Mouse (Mus musculus): ENCODE data around the gene Pprc1. TPM values are rescaled to one million over a fixed set of nuclear protein-coding genes. Genes with fewer than 3 reads are reported as not detected.

Gene Pprc1
- polyA plus RNA-seq, 1 experiment from 2014 or later, result 13.7 TPM

- Histone ChIP-seq H3K36me3 (ENCODE audit: control insufficient read depth, insufficient read depth) (no peaks in the 10 kb centered on the region), H3K4me2 (ENCODE audit: low read depth, low read length) (peak within 1 kb of the TSS; percentile 96), H3K27me3 (ENCODE audit: control insufficient read depth, insufficient read depth, low read depth, low read length) (peaks cover 4% of the 10 kb centered on the region; the same call in 1 of the 2 replicates), H3K27ac (ENCODE audit: low read length) (peak within 1 kb of the TSS; percentile 85), H3K4me1 (ENCODE audit: control insufficient read depth, low read depth, low read length) (peaks cover 59% of the 10 kb centered on the region), H3K9ac (ENCODE audit: low read depth, low read length) (peak within 1 kb of the TSS; percentile 88), H3K4me3 (ENCODE audit: low read depth, low read length) (peak within 1 kb of the TSS; percentile 84), H3K9me3 (replicated peaks; ENCODE audit: control insufficient read depth, low read length) (no peaks in the 10 kb centered on the region)
- WGBS (ENCODE audit: insufficient replicate concordance), result under 1% methylated on average over 65 of the region's 84 CpGs
- peak; percentile 74 for ATAC-seq (ENCODE audit: low read depth)
These were observed 458 bp downstream of the Pprc1 start, which contains the start of gene Ldb1 for GRCm38 (mm10) chr19:46044993-46045695. Ldb1 (minus strand) TSS chr19:46045214.

DNA sequence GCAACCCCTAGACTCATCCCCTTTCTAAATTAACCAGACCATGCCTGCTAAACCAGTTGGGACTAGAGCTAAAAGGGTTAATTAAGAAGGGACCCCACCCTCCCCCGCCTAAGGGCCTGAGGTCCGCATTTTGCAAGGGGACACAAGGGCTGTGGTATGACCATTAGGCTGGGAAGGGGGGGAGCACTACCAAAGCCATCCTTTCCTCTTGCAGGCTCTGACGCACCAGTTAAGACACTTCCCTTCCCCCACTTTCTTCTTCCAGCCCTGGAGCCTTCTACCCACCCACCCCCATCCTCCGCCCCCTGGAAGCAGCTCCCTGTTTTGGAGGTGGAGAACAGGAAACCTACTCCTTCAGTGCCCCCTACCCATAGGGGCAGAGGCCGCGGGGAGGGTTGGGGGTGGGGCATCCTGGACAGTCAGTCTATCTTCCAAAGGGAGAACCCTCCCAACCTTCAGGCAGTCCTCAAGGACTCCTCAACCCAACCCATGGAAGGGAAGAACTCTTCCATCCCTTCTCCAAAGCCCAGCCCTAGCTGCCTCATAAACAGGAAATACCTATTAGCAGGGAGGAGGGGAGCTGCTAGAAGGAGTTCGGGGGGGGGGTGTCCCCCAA is 1.1 kb downstream of the Pprc1 start:
- Histone ChIP-seq H3K4me3 (ENCODE audit: low read depth, low read length) (peak overlapping the region; percentile 84), H3K4me2 (ENCODE audit: low read depth, low read length) (peak overlapping the region; percentile 96), H3K9ac (ENCODE audit: low read depth, low read length) (peak overlapping the region; percentile 88), H3K36me3 (ENCODE audit: control insufficient read depth, insufficient read depth) (no peaks in the 10 kb centered on the region), H3K27ac (ENCODE audit: low read length) (peak overlapping the region; percentile 85), H3K27me3 (ENCODE audit: control insufficient read depth, insufficient read depth, low read depth, low read length) (peaks cover 4% of the 10 kb centered on the region; the same call in 1 of the 2 replicates), H3K9me3 (replicated peaks; ENCODE audit: control insufficient read depth, low read length) (no peaks in the 10 kb centered on the region), H3K4me1 (ENCODE audit: control insufficient read depth, low read depth, low read length) (peaks cover 54% of the 10 kb centered on the region)
- ATAC-seq (ENCODE audit: low read depth), result peak; percentile 6
- WGBS (ENCODE audit: insufficient replicate concordance), result 4% methylated on average over 7 of the region's 7 CpGs

GRCm38 (mm10) chr19:46046621-46047025 is 1.9 kb downstream of the Pprc1 start:
- Histone ChIP-seq H3K4me1 (ENCODE audit: control insufficient read depth, low read depth, low read length) (peaks cover 45% of the 10 kb centered on the region), H3K4me2 (ENCODE audit: low read depth, low read length) (no peak overlapping the region), H3K4me3 (ENCODE audit: low read depth, low read length) (no peak overlapping the region), H3K9me3 (replicated peaks; ENCODE audit: control insufficient read depth, low read length) (no peaks in the 10 kb centered on the region), H3K9ac (ENCODE audit: low read depth, low read length) (no peak overlapping the region), H3K27ac (ENCODE audit: low read length) (no peak overlapping the region), H3K36me3 (ENCODE audit: control insufficient read depth, insufficient read depth) (no peaks in the 10 kb centered on the region), H3K27me3 (ENCODE audit: control insufficient read depth, insufficient read depth, low read depth, low read length) (peaks cover 4% of the 10 kb centered on the region; the same call in 1 of the 2 replicates)
- whole genome bisulfite sequencing (ENCODE audit: insufficient replicate concordance), result 2% methylated on average over 10 of the region's 10 CpGs
- no peak for ATAC-seq (ENCODE audit: low read depth)

GRCm38 (mm10) chr19:46047426-46047825 is 2.7 kb downstream of the Pprc1 start:
- Histone ChIP-seq H3K4me1 (ENCODE audit: control insufficient read depth, low read depth, low read length) (peaks cover 37% of the 10 kb centered on the region), H3K4me2 (ENCODE audit: low read depth, low read length) (no peak overlapping the region), H3K36me3 (ENCODE audit: control insufficient read depth, insufficient read depth) (no peaks in the 10 kb centered on the region), H3K27ac (ENCODE audit: low read length) (no peak overlapping the region), H3K9me3 (replicated peaks; ENCODE audit: control insufficient read depth, low read length) (no peaks in the 10 kb centered on the region), H3K4me3 (ENCODE audit: low read depth, low read length) (no peak overlapping the region), H3K27me3 (ENCODE audit: control insufficient read depth, insufficient read depth, low read depth, low read length) (peaks cover 4% of the 10 kb centered on the region; the same call in 1 of the 2 replicates), H3K9ac (ENCODE audit: low read depth, low read length) (no peak overlapping the region)
- no peak for ATAC-seq (ENCODE audit: low read depth)
- WGBS (ENCODE audit: insufficient replicate concordance), result 81% methylated on average over 2 of the region's 2 CpGs

DNA sequence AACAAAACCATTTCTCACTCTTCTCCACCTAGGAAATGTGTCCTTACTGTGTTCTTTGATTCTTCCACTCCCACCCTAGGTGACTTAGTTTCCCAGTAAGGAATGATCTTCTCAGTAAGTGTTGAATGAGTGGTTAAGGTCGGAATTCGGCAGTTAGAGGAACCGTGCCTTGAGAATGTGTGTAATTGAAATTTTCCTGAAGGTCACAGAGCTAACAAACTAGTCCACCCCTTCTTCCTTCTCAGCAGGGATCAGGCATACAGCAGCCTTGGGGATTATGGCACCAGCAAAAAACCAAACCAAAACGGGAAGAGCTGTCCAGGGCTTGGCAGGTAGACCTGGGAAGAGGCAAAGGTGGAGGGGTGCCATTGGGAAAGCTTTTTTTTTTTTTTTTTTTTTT is 4.4 kb downstream of the Pprc1 start:
- WGBS (ENCODE audit: insufficient replicate concordance), result 63% methylated on average over 4 of the region's 4 CpGs
- no peak overlapping the region for H3K4me2 ChIP-seq (ENCODE audit: low read depth, low read length)

GRCm38 (mm10) chr19:46050462-46050861 is 5.8 kb downstream of the Pprc1 start:
- no peaks in the 10 kb centered on the region for H3K9me3 ChIP-seq (replicated peaks; ENCODE audit: control insufficient read depth, low read length)
- no peak overlapping the region for H3K4me2 ChIP-seq (ENCODE audit: low read depth, low read length)
- H3K27me3 ChIP-seq (ENCODE audit: control insufficient read depth, insufficient read depth, low read depth, low read length), result peaks cover 3% of the 10 kb centered on the region; the same call in 1 of the 2 replicates
- H3K27ac ChIP-seq (ENCODE audit: low read length), result no peak overlapping the region
- ATAC-seq (ENCODE audit: low read depth), result no peak
- no peak overlapping the region for H3K9ac ChIP-seq (ENCODE audit: low read depth, low read length)
- WGBS (ENCODE audit: insufficient replicate concordance), result 34% methylated on average over 2 of the region's 2 CpGs
- H3K4me1 ChIP-seq (ENCODE audit: control insufficient read depth, low read depth, low read length), result peaks cover 12% of the 10 kb centered on the region
- H3K36me3 ChIP-seq (ENCODE audit: control insufficient read depth, insufficient read depth), result no peaks in the 10 kb centered on the region
- no peak overlapping the region for H3K4me3 ChIP-seq (ENCODE audit: low read depth, low read length)

More for the DNA sequence above, 4.4 kb downstream of the Pprc1 start:
- Histone ChIP-seq H3K4me3 (ENCODE audit: low read depth, low read length) (no peak overlapping the region), H3K4me1 (ENCODE audit: control insufficient read depth, low read depth, low read length) (peaks cover 20% of the 10 kb centered on the region), H3K27ac (ENCODE audit: low read length) (no peak overlapping the region), H3K36me3 (ENCODE audit: control insufficient read depth, insufficient read depth) (no peaks in the 10 kb centered on the region), H3K9me3 (replicated peaks; ENCODE audit: control insufficient read depth, low read length) (no peaks in the 10 kb centered on the region), H3K9ac (ENCODE audit: low read depth, low read length) (no peak overlapping the region), H3K27me3 (ENCODE audit: control insufficient read depth, insufficient read depth, low read depth, low read length) (peaks cover 4% of the 10 kb centered on the region; the same call in 1 of the 2 replicates)
- no peak for ATAC-seq (ENCODE audit: low read depth)

DNA sequence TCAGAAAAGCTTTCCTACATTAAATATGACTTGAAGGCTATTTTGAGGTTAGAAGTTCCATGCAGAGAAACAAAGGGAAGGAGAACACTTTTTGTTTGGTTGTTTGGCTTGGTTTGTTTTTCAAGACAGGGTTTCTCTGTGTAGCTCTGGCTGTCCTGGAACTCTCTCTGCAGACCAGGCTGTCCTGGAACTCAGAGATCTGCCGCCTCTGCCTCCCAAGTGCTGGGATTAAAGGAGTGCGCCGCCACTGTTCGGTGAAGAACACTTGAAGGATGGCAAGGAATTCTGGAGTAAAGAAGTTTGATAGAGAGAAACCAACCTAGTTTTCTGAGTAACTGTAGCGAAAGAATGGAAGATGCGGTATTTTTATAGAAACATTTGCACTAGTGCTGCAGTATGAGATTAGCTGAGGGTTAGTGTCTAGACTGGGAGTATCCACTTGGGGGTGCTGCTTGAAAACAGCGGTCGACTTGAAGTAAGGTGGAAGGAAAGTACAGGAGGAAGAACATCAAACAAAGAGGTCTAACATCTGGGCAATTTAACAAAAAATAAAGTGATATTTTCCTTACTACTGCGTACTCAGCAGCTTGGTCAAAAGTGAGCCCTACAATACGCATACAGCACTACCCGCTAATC is 11.2 kb downstream of the Pprc1 start:
- 2% methylated on average over 11 of the region's 11 CpGs for WGBS (ENCODE audit: insufficient replicate concordance)
- ATAC-seq (ENCODE audit: low read depth), result peak; percentile 64
- H3K4me1 ChIP-seq (ENCODE audit: control insufficient read depth, low read depth, low read length), result peaks cover 30% of the 10 kb centered on the region

DNA sequence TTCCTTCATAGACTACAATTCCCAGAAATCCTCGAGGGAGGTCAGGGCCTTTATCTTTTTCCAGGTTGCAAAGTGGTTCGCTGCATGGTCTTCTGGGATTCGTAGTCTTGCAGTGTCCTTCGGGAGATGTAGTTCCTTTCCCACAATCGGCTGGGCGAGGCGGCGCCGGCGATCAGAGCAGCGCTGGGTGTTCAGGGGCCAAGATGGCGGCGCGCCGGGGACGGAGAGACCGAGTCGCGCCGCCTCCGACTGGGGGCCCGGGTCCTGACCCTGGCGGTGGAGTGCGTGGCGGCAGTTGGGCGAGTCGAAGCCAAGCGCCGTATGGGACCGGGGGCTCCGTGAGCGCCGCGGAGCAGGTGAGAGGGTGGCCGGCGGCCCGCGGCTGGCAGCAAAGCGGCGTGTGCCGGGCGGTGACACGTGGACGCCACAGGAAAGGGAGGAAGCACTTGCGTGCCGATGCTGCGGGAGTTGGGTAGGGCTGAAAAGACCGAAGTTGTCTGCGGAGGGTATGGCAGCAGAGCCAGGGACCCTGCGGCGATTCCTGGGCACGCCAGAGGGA is 11.8 kb downstream of the Pprc1 start:
- peak; percentile 93 for ATAC-seq (ENCODE audit: low read depth)
- H3K4me3 ChIP-seq (ENCODE audit: low read depth, low read length), result peak overlapping the region; percentile 94
- peak overlapping the region; percentile 97 for H3K4me2 ChIP-seq (ENCODE audit: low read depth, low read length)
- H3K27me3 ChIP-seq (ENCODE audit: control insufficient read depth, insufficient read depth, low read depth, low read length), result no peaks in the 10 kb centered on the region
- no peaks in the 10 kb centered on the region for H3K36me3 ChIP-seq (ENCODE audit: control insufficient read depth, insufficient read depth)
- WGBS (ENCODE audit: insufficient replicate concordance), result under 1% methylated on average over 52 of the region's 52 CpGs
- H3K9ac ChIP-seq (ENCODE audit: low read depth, low read length), result peak overlapping the region; percentile 87
- H3K9me3 ChIP-seq (replicated peaks; ENCODE audit: control insufficient read depth, low read length), result no peaks in the 10 kb centered on the region
- peak overlapping the region; percentile 92 for H3K27ac ChIP-seq (ENCODE audit: low read length)
- peaks cover 36% of the 10 kb centered on the region for H3K4me1 ChIP-seq (ENCODE audit: control insufficient read depth, low read depth, low read length)

More for the DNA sequence above, 11.2 kb downstream of the Pprc1 start:
- Histone ChIP-seq H3K4me2 (ENCODE audit: low read depth, low read length) (peak overlapping the region; percentile 64), H3K9me3 (replicated peaks; ENCODE audit: control insufficient read depth, low read length) (no peaks in the 10 kb centered on the region), H3K4me3 (ENCODE audit: low read depth, low read length) (peak overlapping the region; percentile 94), H3K27ac (ENCODE audit: low read length) (peak overlapping the region; percentile 92), H3K27me3 (ENCODE audit: control insufficient read depth, insufficient read depth, low read depth, low read length) (no peaks in the 10 kb centered on the region), H3K36me3 (ENCODE audit: control insufficient read depth, insufficient read depth) (no peaks in the 10 kb centered on the region), H3K9ac (ENCODE audit: low read depth, low read length) (peak overlapping the region; percentile 62)

Data from liver, embryonic 16.5 days (tissue).